Mouse (Mus musculus) cerebellum, adult 18-20 months (tissue): ENCODE data around the gene Zfp334.

Experiments used
- DNase-seq, 2 experiments: peaks; one replicate each; pipeline ENCODE4 v3.0.0; 2021

Gene Zfp334

DNA sequence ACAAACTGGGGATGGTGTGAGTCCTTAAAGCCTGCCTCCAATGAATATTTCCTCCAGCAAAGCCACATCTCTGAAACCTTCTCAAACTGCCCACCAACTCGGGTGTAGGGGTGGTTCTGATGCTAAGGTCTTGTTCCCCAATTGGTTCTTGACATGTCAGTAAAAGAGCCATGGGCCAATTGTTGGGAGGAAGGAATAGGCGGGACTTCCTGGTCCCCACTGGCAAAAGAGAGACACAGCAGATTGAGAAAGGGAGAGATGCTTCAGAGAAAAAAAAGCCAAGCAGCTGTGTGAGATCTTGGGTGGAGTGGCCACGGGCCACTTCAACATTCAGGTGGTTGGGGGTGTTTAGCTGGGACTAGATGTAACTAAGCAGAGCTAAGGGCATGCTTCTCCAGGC lies 17.0 kb downstream of the Zfp334 start:
- no peak for DNase-seq

DNA sequence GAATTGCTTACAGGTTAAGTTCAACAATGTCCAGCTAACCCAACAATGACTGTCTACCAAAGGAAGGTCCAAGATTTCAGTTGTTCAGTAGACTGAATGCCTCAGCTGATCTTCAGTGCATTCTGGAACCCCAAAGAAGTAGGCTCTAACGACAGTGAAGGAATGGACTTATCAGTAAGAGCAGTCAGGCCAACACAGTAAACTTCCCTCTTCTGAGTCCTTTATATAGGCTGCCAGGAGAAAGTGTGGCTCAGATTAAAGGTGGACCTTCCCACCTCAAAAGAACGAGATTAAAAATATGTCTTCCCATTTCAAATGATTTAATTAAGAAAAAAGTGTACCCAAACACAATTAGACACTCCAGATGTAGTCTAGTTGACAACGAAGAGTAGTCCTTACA lies 17.7 kb downstream of the Zfp334 start:
- DNase-seq = no peak

DNA sequence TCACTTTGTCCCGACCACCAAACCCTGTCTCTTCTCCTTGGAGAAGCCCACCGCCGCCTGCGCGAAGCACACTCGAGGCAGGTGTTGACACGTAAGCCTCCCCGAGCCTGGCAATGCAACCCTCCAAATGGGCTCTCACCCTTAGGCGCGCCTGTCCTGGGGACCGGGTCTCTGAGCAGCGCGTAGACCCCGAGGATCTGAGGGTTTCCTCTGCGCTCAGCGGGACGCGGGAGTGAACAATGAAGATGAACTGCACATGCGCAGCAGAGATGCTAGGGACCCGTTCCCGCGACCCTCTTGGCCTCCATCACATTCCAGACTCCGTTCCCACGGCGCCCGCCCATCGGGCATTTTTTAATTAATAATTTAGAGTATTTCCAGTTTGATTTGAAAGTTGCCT lies 19.6 kb downstream of the Zfp334 start, which contains the start of gene Zfp663:
TSS of gene Zfp663 (minus strand) at position 234 of the 400 bp plus-strand sequence.
- DNase-seq = no peak

DNA sequence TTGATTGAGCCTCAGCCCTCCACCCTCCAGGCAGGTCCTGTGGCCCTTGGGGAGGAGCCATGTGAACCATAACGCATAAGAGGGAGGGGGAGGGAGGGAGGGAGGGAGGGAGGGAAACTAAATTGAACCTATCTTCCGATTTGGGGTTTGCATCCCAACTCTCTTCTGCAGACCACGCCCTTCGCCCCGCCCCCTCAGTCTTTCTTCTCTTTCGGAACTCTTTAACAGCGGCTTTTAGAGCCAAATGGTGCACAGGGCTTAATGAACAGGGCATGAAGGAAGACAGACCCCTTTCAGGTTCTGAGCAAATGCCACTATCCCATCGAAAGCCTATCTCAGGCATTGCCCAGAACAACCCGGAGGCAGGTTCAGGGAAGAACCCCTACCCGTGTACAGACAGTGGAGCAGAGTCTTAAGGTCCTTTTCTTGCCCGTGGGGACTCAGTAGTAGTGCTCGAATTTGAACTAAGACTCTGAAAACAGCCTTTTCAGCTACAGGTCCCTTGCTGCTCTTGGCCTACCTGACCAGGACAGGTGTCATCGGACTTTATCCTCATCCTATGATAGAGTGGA lies 20.1 kb downstream of the Zfp334 start:
- DNase-seq = no peak

DNA sequence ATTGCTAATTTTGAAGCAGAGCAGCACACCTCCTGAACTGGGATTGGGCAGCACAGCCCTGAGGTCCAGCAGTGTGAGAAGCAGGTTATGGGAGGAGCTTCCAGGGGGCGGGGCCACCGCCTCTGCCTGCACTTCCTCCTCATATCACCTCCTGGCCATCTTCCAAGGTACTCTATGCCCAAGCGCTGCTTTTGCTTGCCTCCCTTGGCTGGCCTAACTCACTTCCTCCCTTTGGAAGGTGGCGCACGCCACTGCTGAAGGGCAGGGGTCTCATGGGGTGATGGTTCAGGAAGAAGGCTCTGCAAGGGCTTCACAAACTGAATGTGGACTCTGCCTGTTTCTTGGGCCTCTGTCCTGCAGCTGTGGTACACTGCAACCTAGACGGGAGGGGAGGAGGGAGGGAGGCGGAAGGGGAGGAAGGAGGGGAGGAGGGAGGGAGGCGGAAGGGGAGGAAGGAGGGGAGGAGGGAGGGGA lies 21.0 kb downstream of the Zfp334 start:
- DNase-seq = no peak

DNA sequence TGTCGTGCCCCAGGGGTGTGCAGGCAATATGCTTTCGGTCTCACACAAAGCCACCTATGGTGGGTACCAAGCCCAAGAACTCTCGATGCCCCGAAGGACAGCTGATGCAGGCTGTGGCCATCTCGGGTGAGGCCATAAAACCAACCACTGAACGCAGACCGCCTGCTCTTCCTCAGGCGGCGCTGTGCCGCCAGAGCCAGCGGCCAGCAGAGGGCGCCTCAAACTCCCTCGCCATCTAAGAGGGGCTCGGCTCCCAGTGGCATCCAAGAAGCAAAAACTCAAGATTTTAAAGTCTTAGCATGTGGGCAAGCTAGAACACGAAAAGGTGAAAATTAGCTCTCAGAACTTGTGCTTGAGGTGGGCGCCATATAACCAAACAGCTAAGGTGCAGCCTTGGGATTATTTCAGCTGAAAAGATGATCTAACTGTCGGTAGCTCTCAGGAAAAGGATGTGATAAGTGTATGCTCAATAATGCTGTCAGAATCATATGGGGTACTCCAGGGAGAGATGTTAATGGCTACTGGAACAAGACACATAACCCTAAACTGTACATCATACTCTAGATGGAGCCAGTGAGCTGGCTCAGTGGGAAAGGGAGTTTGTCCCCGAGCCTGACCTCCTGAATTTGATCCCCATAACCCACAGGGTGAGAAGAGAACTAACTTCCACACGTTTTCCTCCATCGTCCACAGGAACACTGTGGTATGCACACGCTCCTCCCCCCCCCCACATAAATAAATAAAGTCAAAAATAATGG lies 23.5 kb downstream of the Zfp334 start:
- DNase-seq = peak; percentile 63 to 75

DNA sequence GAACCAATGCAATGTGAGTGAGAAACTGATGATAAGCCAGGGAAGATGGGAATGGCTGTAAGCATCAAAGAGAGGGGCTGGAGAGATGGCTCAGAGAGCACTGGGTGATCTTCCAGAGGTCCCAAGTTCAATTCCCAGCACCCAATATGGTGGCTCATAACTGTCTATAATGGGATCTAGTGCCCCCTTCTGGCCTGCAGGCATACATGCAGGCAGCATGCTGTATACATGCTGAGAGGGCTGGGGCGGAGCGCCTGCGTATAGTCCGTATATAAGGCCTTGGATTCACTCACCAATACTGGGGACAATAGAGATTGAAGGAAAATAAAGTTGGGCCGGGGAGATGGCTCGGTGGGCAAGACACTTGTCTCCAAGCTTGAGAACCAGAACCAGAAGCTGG lies 24.8 kb downstream of the Zfp334 start:
- no peak for DNase-seq

DNA sequence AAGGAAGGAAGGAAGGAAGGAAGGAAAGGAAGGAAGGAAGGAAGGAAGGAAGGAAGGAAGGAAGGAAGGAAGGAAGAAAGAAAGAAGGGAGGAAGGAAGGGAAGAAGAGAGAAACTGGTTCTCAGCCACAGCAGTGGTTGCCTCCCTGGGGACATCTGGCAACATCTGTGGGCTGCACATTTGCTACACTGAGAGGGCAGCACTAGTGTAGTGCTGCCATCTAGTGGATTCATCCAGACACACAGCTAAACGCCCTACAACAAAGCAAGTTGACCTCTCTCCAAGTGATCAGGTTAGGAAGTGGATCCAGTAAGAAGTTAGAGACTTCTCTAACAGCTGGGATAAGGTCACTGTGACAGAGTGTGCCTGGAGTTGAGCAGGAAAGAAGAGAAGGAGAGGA lies 27.2 kb downstream of the Zfp334 start:
- DNase-seq = peak; percentile 49 to 51

DNA sequence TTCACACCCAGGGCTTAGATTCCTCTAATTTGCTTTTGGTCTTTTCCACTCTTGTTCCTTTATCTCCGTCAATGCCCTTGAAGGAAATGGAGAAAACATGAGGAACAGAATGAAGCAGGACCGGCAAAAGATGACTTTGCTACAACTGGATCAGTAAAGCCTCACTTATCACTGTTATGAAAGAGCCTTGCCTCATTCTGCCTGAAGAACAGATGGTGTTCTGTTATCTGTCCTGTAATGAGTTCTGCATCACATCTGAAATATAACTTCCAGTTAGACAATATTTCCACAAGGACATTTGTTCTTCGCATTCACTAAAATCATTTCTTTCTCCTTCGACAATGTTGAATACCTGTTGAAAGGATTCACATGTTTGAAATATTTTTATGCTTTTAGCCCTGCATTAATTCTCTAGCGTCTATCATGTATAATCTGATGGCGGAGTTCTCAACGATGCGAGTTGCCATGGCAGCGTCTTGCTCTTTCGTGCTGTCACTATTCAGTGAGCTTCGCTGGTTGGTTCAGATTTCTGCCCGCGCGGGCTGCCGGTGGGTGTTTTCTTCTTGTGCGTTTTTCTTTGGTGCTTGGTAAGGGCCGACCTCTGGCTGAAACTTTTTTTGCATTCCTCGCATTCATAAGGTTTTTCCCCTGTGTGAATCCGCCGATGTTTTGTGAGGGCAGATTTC lies 36.1 kb downstream of the Zfp334 start:
- no peak for DNase-seq

DNA sequence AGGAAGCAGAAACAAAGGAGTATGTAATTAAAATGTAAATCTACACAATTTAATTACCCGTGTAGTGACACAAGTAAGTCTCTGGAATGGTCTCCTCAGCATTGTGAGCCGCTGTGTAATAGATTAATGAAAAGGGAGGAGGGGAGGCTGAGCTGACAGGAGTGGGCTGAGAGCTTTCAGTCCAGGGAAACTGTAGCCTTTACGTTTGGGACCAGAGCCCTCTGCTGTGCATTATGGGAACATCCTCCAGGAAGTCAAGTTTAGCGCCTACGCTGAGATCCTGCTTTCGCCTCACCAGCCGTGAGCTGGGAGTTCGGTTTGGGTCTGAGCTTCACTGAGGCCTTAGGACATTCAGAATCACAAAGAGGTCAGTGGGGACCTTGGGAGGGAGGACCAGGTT lies 38.6 kb downstream of the Zfp334 start:
- peak; percentile 57 to 58 for DNase-seq

DNA sequence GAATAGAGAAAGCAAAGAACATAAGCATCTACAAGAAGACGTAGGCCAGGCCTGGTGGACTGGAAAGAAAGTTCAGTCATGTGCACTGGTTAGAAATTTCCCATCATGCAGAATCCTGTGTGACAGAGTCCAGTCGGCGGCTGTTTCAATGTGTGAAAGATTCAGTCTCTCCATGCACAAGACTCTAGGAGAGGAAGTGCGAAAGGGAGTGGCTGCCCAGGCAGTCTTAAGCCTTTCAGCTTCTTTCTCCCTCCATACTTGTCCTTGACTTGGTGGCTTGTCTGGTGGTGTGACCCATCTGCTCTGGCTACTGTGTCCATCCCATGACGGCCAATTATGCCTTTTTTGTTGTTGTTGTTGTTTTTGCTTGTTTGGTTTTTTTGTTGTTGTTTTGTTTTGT lies 41.9 kb downstream of the Zfp334 start:
- no peak for DNase-seq

DNA sequence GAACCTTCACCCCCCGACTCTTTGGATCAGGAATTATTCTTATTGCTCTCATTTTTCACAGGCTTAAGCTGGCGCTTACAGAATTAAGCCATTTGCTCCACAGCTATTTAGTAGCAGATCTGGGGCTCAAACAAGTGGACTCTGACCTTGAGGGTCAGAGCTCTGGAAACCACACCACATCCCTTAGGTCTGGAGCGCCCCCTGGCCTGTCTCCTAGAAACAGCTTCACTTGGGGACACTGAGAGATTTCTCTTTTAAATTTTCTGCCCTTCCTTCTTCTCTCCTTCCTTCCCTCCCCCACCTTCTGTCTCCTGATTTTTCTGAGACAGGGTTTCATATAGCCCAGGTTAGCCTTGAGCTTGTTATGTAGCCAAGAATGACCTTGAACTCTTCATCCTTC lies 50.9 kb downstream of the Zfp334 start:
- DNase-seq = peak; percentile 65 to 78

DNA sequence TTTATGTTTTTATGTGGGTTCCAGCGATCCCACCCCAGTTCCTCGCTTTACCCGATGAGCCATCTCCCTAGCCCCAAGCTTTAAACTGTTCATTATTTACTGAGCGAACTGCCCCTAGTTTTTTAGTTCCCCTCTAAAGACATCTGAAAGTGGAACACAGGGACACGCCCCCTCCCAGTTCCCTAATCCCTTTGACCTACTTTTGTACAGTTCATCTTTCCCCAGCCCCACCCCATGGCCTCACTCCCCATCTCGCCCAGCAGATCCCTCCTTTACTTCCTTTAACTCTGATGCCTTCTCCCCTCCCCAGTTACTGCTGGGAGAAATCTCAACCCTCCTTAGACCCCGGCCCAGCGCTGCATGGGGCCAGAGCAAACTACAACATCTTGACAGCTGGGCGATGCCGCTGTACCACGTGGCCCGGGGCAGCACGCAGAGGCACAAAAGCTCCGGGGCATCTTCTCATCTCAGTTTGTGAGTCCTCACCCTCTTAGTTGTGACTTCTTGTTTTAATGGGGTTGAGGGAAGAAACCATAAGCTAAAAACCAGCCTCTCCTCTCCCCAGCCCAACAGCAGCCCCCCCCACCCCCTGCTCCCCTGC lies 55.3 kb downstream of the Zfp334 start:
- no peak for DNase-seq

DNA sequence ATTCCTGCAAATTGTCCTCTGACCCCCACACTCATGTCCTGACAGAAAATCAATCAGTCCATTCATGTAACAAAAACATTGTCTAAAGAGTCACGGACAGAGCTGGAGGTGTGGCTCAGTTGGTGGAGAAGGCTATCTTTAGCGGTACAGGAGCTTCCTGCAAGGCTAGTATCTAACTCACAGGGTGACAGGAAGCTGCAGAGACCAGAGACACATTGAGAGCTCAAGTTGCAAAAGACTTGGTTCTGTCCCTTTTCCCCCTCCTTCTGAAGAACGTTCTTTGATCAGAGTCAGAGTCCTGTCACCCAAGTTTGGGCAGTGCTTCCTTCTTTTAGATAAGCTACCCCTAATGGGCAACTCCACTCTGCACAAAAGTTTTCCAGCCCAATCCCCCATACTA lies 58.4 kb downstream of the Zfp334 start:
- DNase-seq = no peak

DNA sequence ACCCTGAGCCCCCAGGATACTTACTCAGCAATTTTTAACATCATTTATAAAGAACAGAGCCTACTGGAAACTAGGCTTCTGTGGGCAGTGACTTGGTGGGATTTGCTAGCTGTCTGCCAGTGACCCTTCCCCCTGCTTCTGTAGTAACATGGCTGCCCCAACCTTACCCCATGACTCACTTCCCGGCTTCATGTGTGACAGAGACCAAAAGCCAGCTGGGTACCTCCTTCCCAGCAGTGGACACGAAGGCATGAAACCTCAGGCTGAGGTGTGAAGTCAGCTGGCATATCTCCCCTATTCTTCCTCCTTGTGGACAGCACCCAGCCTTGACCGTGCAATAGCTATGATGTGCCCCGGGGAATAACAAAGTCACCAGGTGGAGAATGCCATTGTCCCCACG lies 59.3 kb downstream of the Zfp334 start:
- no peak for DNase-seq

DNA sequence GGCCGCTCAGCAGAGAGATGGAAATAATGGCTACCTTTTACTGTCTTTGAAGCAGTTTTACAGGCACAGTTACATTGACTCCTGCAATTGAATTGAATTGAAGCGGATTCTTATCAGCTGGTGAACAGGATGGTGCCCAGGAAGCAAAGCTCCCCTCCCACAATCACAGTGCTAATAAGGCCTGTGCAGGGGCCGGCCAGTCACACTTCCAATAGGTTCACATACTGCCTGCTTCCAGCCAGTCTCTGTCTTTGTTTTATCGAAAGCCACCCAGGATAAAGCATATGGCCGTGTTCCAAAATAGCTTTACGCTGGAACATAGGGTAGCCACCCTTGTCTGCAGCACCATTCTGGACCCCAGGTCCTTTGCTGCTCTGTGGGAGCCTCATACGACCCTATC lies 60.7 kb downstream of the Zfp334 start:
- peak in 1 of 2 experiments; percentile 31 for DNase-seq

DNA sequence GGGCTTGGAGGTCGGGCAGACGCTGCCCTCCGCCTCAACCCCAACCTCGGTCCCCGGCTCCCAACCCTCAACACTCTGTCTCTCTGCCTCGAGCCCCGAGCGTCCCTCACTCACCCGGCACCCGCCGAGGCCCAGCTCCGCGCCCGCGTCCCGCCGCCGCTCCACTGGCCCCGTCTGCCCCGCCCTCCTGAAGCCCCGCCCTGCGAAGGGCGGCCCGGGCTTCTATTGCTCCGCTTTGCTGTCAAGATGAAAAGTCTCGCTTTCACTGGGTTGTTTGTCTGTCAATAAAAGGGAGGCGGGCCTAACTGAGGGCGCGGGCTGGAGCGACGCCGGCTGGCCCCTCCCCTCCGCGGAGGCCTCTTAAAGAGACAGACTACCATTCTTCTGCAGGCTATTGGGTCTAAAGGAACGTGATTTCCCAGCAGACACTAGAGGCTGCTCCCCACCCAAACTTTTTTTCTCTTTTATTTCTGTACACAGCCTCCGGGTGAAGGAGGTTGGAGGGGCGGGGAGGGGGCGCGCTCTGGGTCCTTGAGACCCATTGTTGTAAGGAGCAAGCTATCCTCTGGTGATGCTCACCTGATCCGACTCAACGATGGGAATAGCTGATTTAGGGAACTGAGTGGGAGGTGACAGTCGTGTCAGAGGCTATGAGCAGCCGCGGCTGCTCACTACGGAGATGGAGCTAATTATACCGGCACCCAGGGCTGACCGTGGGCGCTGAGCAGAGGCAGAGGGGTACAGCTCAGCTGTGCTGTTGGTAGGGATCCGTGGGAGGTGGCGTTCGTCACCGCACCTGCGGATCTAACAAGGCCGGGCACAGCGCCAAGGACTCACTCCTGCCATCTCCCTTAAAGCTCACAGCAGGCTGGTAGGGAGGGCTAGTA lies 61.5 kb downstream of the Zfp334 start, which contains the start of gene Elmo2:
TSS of gene Elmo2 (minus strand) at position 176 of the 887 bp plus-strand sequence.
- peak; percentile 98 for DNase-seq

DNA sequence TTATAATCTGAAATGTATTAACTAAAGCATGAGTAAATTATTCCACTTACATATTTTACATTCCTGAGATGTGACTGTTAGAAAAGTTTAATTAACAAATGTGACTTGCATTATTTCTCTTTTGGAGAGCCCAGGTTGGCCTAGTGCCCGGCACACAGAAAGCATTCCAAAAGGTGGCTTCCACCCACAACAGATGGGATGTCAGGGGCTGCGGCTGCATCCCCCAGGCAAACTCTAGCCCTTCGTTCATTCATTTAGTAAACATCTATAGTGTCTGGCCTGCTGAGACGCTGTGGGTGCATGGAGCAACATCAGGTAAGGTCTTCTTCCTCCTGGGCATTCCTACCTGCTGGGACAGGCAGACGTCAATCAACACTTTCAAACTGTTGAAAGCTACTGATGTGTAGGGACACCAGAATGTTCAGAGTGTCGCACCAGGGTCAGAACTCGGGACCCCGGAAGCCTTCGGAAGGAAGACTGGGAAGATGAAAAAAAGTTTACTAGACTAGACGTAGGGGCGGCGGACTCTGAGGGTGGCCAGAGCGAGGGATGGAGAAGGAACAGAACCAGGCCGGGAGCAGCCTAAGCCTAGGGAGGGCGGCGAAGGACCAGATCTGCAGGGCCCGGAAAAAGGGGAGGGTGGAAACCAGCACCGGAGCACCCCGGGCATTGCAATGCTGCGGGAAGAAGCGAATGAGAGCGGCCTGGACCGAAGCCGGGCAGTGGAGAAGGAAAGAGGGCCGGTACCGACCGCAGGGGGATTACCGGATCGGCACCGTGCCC lies 62.3 kb downstream of the Zfp334 start:
- peak; percentile 59 to 66 for DNase-seq
